Mouse (Mus musculus) MEL (cell line): ENCODE measurements around the gene Cntn2. TPM values are rescaled to one million over a fixed set of nuclear protein-coding genes. Genes with fewer than 3 reads are reported as not detected.

Experiments
- DNase-seq: peaks from one replicate; pipeline ENCODE4 v3.0.0; 2011; ENCODE audit warnings: low read depth, low spot score
- H3K27ac ChIP-seq: 2 replicates; pipeline ENCODE4 v1.5.1; 2012; ENCODE audit warnings: low read depth, mild to moderate bottlenecking, control low read depth, low read length, moderate library complexity; ENCODE audit not compliant: control insufficient read depth
- H3K27me3 ChIP-seq, 2 experiments: fragments of 150-350 bp in 1 of 2; sonication (generic) in 1 of 2; 2 replicates each; pipeline ENCODE4 v1.6.1; 2012; ENCODE audit warnings: low read length in 2 of 2, mild to moderate bottlenecking in 2 of 2, improper control_type of control experiment in 1 of 2, moderate library complexity in 1 of 2; ENCODE audit not compliant: insufficient read depth in 2 of 2, control insufficient read depth in 1 of 2
- H3K36me3 ChIP-seq, 2 experiments: 2 replicates each; pipeline ENCODE4 v1.6.1; 2012 to 2014; ENCODE audit warnings: low read length in 2 of 2, improper control_type of control experiment in 1 of 2, inconsistent platforms in 1 of 2, mild to moderate bottlenecking in 1 of 2; ENCODE audit not compliant: insufficient read depth in 2 of 2, control insufficient read depth in 1 of 2
- H3K4me1 ChIP-seq, 2 experiments: fragments of 150-350 bp in 1 of 2; sonication (generic) in 1 of 2; 2 replicates each; pipeline ENCODE4 v1.6.1; 2012; ENCODE audit warnings: low read length in 2 of 2, improper control_type of control experiment in 1 of 2, mild to moderate bottlenecking in 1 of 2; ENCODE audit not compliant: insufficient read depth in 2 of 2, control insufficient read depth in 1 of 2
- H3K4me3 ChIP-seq, 2 experiments: fragments of 150-350 bp in 1 of 2; sonication (generic) in 1 of 2; 2 replicates each; pipeline ENCODE4 v1.5.1; 2012; ENCODE audit warnings: low read depth in 2 of 2, low read length in 2 of 2, mild to moderate bottlenecking in 2 of 2, moderate library complexity in 2 of 2, control low read depth in 1 of 2, improper control_type of control experiment in 1 of 2; ENCODE audit not compliant: control insufficient read depth in 1 of 2, insufficient read depth in 1 of 2
- H3K79me2 ChIP-seq: 2 replicates; pipeline ENCODE4 v1.6.1; 2012; ENCODE audit warnings: mild to moderate bottlenecking, low read length, moderate library complexity; ENCODE audit not compliant: control insufficient read depth, poor library complexity, insufficient read depth
- H3K9ac ChIP-seq: 2 replicates; pipeline ENCODE4 v1.6.1; 2012; ENCODE audit warnings: low read depth, mild to moderate bottlenecking, control low read depth, low read length, moderate library complexity; ENCODE audit not compliant: control insufficient read depth, poor library complexity, severe bottlenecking
- H3K9me3 ChIP-seq: fragments of 150-350 bp; sonication (generic); replicated peaks from 2 replicates; pipeline ENCODE4 v1.6.1; 2012; ENCODE audit warnings: mild to moderate bottlenecking, low read length, improper control_type of control experiment, moderate library complexity; ENCODE audit not compliant: insufficient read depth
- BHLHE40 ChIP-seq: IDR thresholded peaks from 2 replicates; pipeline ENCODE4 v1.6.1; 2012; ENCODE audit warnings: low read depth, mild to moderate bottlenecking, inconsistent platforms, low read length, improper control_type of control experiment, borderline replicate concordance
- CHD1 ChIP-seq: IDR thresholded peaks from 2 replicates; pipeline ENCODE4 v1.6.1; 2012; ENCODE audit warnings: low read depth, mild to moderate bottlenecking, inconsistent platforms, low read length, improper control_type of control experiment
- CHD2 ChIP-seq: IDR thresholded peaks from 2 replicates; pipeline ENCODE4 v1.6.1; 2011; ENCODE audit warnings: low read length, improper control_type of control experiment
- CTCF ChIP-seq, 3 experiments: IDR thresholded peaks in 2 of 3; conservative IDR thresholded peaks in 1 of 3; 2 replicates each; pipeline ENCODE4 v1.5.1; 2011 to 2012; ENCODE audit warnings: low read length in 3 of 3, low read depth in 2 of 3, mild to moderate bottlenecking in 2 of 3, improper control_type of control experiment in 1 of 3, inconsistent platforms in 1 of 3, mixed read lengths in 1 of 3, moderate library complexity in 1 of 3; ENCODE audit not compliant: control insufficient read depth in 1 of 3, insufficient read depth in 1 of 3, poor library complexity in 1 of 3, severe bottlenecking in 1 of 3
- EP300 ChIP-seq, 2 experiments: IDR thresholded peaks; 2 replicates each; pipeline ENCODE4 v1.6.1; 2011; ENCODE audit warnings: improper control_type of control experiment in 2 of 2, low read length in 2 of 2, low read depth in 1 of 2, mild to moderate bottlenecking in 1 of 2
- ETS1 ChIP-seq: IDR thresholded peaks from 2 replicates; pipeline ENCODE4 v1.6.1; 2012; ENCODE audit warnings: low read depth, mild to moderate bottlenecking, inconsistent platforms, low read length, improper control_type of control experiment, moderate library complexity
- GABPA ChIP-seq: IDR thresholded peaks from 2 replicates; pipeline ENCODE4 v1.6.1; 2012; ENCODE audit warnings: low read depth, mild to moderate bottlenecking, inconsistent platforms, low read length, improper control_type of control experiment, moderate library complexity
- GATA1 ChIP-seq: IDR thresholded peaks from 2 replicates; pipeline ENCODE4 v1.6.1; 2011; ENCODE audit warnings: low read depth, low read length, improper control_type of control experiment
- HCFC1 ChIP-seq: IDR thresholded peaks from 2 replicates; pipeline ENCODE4 v1.6.1; 2012; ENCODE audit warnings: low read depth, mild to moderate bottlenecking, inconsistent platforms, low read length, improper control_type of control experiment, moderate library complexity
- JUND ChIP-seq: IDR thresholded peaks from 2 replicates; pipeline ENCODE4 v1.6.1; 2011; ENCODE audit warnings: low read depth, mild to moderate bottlenecking, improper control_type of control experiment, low read length
- MXI1 ChIP-seq: IDR thresholded peaks from 2 replicates; pipeline ENCODE4 v1.6.1; 2011; ENCODE audit warnings: mild to moderate bottlenecking, low read depth, low read length, improper control_type of control experiment
- MYC ChIP-seq: IDR thresholded peaks from 2 replicates; pipeline ENCODE4 v1.6.1; 2011; ENCODE audit warnings: low read depth, mild to moderate bottlenecking, low read length, improper control_type of control experiment, moderate library complexity
- NELFE ChIP-seq: IDR thresholded peaks from 2 replicates; pipeline ENCODE4 v1.6.1; 2011; ENCODE audit warnings: low read depth, low read length, improper control_type of control experiment
- NRF1 ChIP-seq: IDR thresholded peaks from 2 replicates; pipeline ENCODE4 v1.6.1; 2014; ENCODE audit warnings: low read depth, mild to moderate bottlenecking, inconsistent platforms, low read length, improper control_type of control experiment, moderate library complexity; ENCODE audit not compliant: poor library complexity, insufficient read depth, severe bottlenecking
- POLR2A ChIP-seq, 2 experiments: IDR thresholded peaks; 2 replicates each; pipeline ENCODE4 v1.6.1; 2011 to 2012; ENCODE audit warnings: low read length in 2 of 2, mild to moderate bottlenecking in 2 of 2, control low read depth in 1 of 2, improper control_type of control experiment in 1 of 2, low read depth in 1 of 2, moderate library complexity in 1 of 2; ENCODE audit not compliant: control insufficient read depth in 1 of 2, insufficient read depth in 1 of 2, poor library complexity in 1 of 2
- POLR2AphosphoS5 ChIP-seq: IDR thresholded peaks from 2 replicates; pipeline ENCODE4 v1.6.1; 2012; ENCODE audit warnings: low read depth, borderline replicate concordance, mild to moderate bottlenecking, inconsistent platforms, low read length, moderate library complexity, mixed read lengths
- RAD21 ChIP-seq: IDR thresholded peaks from 2 replicates; pipeline ENCODE4 v1.6.1; 2011; ENCODE audit warnings: mild to moderate bottlenecking, low read depth, low read length, improper control_type of control experiment
- SIN3A ChIP-seq: IDR thresholded peaks from 2 replicates; pipeline ENCODE4 v1.6.1; 2012; ENCODE audit warnings: low read length, improper control_type of control experiment, inconsistent platforms
- TAL1 ChIP-seq: IDR thresholded peaks from 2 replicates; pipeline ENCODE4 v1.6.1; 2012; ENCODE audit warnings: mild to moderate bottlenecking, inconsistent platforms, low read length, moderate library complexity, mixed read lengths
- UBTF ChIP-seq: IDR thresholded peaks from 2 replicates; pipeline ENCODE4 v1.6.1; 2012; ENCODE audit warnings: low read depth, mild to moderate bottlenecking, inconsistent platforms, low read length, improper control_type of control experiment, moderate library complexity, borderline replicate concordance; ENCODE audit not compliant: insufficient read depth
- USF1 ChIP-seq: IDR thresholded peaks from 2 replicates; pipeline ENCODE4 v1.6.1; 2014; ENCODE audit warnings: low read depth, mild to moderate bottlenecking, inconsistent platforms, low read length, improper control_type of control experiment, moderate library complexity
- USF2 ChIP-seq, 2 experiments: IDR thresholded peaks; 2 replicates each; pipeline ENCODE4 v1.6.1; 2011 to 2012; ENCODE audit warnings: improper control_type of control experiment in 2 of 2, low read length in 2 of 2, borderline replicate concordance in 1 of 2, inconsistent platforms in 1 of 2, low read depth in 1 of 2, mild to moderate bottlenecking in 1 of 2; ENCODE audit not compliant: insufficient read depth in 1 of 2
- ZC3H11A ChIP-seq: IDR thresholded peaks from 2 replicates; pipeline ENCODE4 v1.6.1; 2012; ENCODE audit warnings: low read depth, mild to moderate bottlenecking, inconsistent platforms, low read length, improper control_type of control experiment
- ZNF384 ChIP-seq: IDR thresholded peaks from 2 replicates; pipeline ENCODE4 v1.6.1; 2012; ENCODE audit warnings: low read depth, mild to moderate bottlenecking, inconsistent platforms, low read length, improper control_type of control experiment
- polyA plus RNA-seq, 2 experiments: library from polyadenylated mRNA; stranded (reverse) in 1 of 2; unstranded in 1 of 2; fragments of >175 nt in 1 of 2; fragments of >200 nt in 1 of 2; gene quantifications; 2 replicates each; pipeline versions ENCODE4 v1.2.1 to v1.2.4; 2012; ENCODE audit warnings: low replicate concordance in 2 of 2, low read depth in 1 of 2; ENCODE audit not compliant: insufficient read length in 2 of 2, insufficient read depth in 1 of 2, missing spikeins in 1 of 2
- total RNA-seq: library from RNA; depleted of rRNA; stranded (reverse); fragments of 300-350 nt; gene quantifications from 2 replicates; pipeline ENCODE4 v1.2.3, GENCODE M21; 2012; rRNA removed

The Cntn2 gene
- total RNA-seq (not detected in 2 replicates), polyA plus RNA-seq (not detected)

GRCm38 (mm10) chr1:132542762-132543306 lies at the start of gene Cntn2:
TSS of gene Cntn2 (minus strand) at chr1:132543256.
- H3K9ac ChIP-seq: no peak within 1 kb of the TSS
- H3K27me3 ChIP-seq: peaks cover 0 to 13% of the 10 kb centered on the region in 2 experiments
- H3K9me3 ChIP-seq: no peaks in the 10 kb centered on the region
- no peak within 1 kb of the TSS for H3K27ac ChIP-seq
- H3K4me3 ChIP-seq: no peak within 1 kb of the TSS
- H3K79me2 ChIP-seq: no peaks in the 10 kb centered on the region
- no peak for DNase-seq
- TF ChIP-seq MXI1 (no peak), ZNF384 (no peak), SIN3A (no peak), TAL1 (no peak), ETS1 (no peak), NRF1 (no peak), POLR2A (IDR thresholded peaks at IDR 0.05; ENCODE audit: control insufficient read depth in 1 of 2, insufficient read depth in 1 of 2, low read depth in 1 of 2, low read length in 2 of 2, poor library complexity in 1 of 2) (no peak), NELFE (no peak), UBTF (no peak), ZC3H11A (no peak), POLR2AphosphoS5 (no peak), BHLHE40 (no peak), CTCF (IDR thresholded peaks at IDR 0.05 in 2 of 3, conservative IDR thresholded peaks at IDR 0.05 in 1 of 3; ENCODE audit: control insufficient read depth in 1 of 3, insufficient read depth in 1 of 3, low read depth in 2 of 3, low read length in 3 of 3, poor library complexity in 1 of 3, severe bottlenecking in 1 of 3) (no peak), GABPA (no peak), MYC (no peak), GATA1 (no peak)
- H3K4me1 ChIP-seq: no peaks in the 10 kb centered on the region
- no peaks in the 10 kb centered on the region for H3K36me3 ChIP-seq

GRCm38 (mm10) chr1:132592145-132592544 lies 49.1 kb upstream of the Cntn2 start:
- no peak overlapping the region for H3K4me3 ChIP-seq
- no peak for DNase-seq
- H3K79me2 ChIP-seq: no peaks in the 10 kb centered on the region
- no peak overlapping the region for H3K27ac ChIP-seq
- H3K9ac ChIP-seq: no peak overlapping the region
- peaks cover 0 to 6% of the 10 kb centered on the region in 2 experiments; a peak in 2 of 4 replicates for H3K27me3 ChIP-seq
- no peaks in the 10 kb centered on the region for H3K4me1 ChIP-seq
- TF ChIP-seq ZNF384 (no peak), CHD1 (no peak), USF2 (IDR thresholded peaks at IDR 0.05; ENCODE audit: borderline replicate concordance in 1 of 2, insufficient read depth in 1 of 2, low read depth in 1 of 2, low read length in 2 of 2) (no peak), JUND (no peak), BHLHE40 (no peak), ZC3H11A (no peak), USF1 (no peak), HCFC1 (no peak), GATA1 (no peak), EP300 (IDR thresholded peaks at IDR 0.05; ENCODE audit: low read depth in 1 of 2, low read length in 2 of 2) (no peak), CHD2 (no peak), RAD21 (no peak)
- no peaks in the 10 kb centered on the region for H3K9me3 ChIP-seq
- H3K36me3 ChIP-seq: no peaks in the 10 kb centered on the region
